Mouse (Mus musculus): ENCODE data around the gene Arhgef6. TPM values are rescaled to one million over a fixed set of nuclear protein-coding genes. Genes with fewer than 3 reads are reported as not detected.

The Arhgef6 gene
- polyA plus RNA-seq, 1 experiment, result not detected

DNA sequence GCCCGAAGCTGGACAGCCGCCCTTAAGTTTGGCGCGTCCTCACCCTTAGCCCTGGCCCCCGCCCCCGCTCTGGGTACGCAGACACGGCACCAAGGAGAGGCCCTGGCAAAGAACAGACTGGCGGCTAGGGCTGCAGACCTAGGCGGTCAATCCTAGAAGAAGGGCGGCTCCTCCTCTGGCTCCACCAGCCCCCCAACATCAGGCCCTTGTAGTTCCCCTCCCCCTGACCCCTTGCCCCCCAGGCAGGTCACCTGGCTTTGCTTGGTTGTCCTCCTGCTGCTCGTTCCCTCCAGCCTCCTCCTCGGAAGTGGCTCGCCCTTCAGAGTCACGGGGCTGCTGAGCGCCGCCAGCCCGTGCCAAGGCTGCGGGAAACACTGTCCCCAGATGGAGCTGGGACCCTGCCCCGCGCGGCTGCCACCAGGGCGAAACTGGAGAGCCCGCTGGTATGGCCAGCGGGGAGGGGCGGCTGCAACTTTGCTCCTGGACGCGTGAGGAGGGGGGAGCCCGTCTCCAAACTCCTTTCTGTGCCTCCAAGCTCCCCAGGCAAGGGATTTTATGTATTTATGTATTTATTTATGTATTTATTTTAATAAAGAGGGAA is 12.6 kb downstream of the Arhgef6 start:
- TF ChIP-seq GATA1 (IDR thresholded peaks at IDR 0.05; ENCODE audit: low read length), result no peak

DNA sequence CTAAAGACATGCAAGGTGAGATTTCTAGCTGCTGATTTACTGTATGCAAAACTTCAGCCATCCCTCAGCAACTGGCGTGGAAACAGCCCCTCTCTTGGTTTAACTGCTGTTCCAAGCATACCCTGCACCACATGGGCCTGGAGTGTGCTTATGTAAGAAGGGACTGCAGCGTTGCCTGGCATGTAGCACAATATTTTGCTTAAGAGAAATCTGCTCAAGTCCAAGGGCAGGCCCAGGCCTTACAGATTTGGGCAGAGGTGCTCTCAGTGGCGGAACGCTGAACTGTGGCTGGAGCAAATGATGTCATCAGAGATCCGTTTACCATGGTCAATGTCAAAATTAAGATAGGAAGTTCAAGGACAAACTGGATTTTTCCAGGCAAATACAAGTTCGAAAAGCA is 13.6 kb downstream of the Arhgef6 start:
- no peak for TF ChIP-seq GATA1 (IDR thresholded peaks at IDR 0.05; ENCODE audit: low read length)

DNA sequence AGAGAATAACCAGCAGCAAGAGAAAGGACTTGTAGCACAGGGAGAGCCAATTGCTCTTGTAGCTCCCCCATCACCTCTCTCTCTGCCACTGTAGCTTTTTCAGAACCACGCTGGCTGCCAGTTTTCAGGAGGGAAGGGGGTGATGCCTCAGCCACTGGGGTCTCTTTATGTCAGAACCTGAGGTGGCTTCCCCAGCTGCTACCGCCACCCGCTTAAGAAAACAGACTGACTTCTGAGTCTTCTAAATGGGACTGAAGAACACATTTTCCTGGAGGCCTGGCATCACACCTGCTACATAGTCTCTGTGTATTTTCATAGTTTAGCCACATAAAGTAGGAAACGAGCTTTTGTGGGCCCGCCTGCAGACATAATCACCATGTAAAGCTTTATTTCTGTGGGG is 26.5 kb downstream of the Arhgef6 start:
- TF ChIP-seq GATA1 (IDR thresholded peaks at IDR 0.05; ENCODE audit: low read length), result no peak

DNA sequence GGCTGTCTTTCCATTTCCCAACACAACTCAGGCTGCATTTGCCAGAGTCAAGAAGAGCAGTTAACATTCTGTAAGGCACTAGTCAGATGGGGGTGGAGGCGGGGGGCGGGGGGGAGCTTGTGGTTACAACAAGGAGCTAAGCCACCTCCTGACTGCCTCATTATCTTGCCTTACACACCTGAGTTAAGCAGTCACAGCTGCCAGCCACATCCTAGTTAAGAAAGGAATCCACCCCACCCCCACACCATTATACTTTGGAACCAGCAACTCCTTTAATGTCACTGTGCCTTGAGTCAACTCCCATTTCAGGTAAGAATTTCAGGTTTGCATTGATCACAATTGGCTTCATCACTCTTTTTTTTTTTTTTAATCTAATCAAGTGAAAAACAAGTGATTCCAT is 28.5 kb downstream of the Arhgef6 start:
- no peak for TF ChIP-seq GATA1 (IDR thresholded peaks at IDR 0.05; ENCODE audit: low read length)

DNA sequence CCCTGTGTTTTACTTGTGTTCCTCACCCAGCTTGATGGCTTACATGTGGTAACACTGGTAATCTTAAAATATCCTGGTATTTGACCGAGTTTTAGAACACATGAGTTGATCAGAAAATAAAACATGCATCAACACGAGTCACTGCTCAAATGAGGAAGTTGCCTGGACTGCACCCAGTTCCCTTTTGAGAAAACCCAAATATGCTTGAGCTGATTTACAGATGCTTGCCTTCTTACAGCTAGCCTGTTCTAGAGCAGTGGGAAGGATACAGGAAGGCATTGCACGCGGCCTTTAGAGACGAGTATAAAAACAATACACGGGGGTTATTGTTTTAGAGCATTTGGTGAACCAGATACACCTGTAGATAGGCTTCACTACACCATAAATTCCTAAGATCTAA is 31.8 kb downstream of the Arhgef6 start:
- no peak for TF ChIP-seq GATA1 (IDR thresholded peaks at IDR 0.05; ENCODE audit: low read length)

DNA sequence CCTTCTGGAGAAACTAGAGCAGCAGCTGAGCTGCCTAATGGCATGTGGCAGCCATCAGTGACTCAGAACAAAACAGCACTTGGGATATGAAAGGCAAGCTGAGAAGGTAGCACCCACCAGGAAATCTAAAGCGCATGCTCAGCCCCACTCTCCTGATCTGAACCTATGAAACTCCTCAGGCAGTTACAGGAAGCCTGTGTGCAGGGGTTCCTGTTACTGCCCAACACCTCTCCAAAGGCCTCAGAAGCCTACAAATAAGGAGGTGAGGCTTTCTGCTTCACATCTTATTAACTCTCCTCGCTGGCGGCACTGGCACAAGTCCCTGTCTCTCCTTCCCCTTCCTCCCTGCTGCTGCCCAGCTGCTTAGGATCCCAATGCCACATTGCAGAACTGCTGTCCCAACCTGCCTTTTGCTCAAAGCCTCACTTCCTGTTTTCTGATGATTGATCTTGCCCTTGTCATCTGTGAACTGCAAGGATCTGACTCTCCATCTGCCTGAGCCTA is 33.7 kb downstream of the Arhgef6 start:
- TF ChIP-seq GATA1 (IDR thresholded peaks at IDR 0.05; ENCODE audit: low read length), result no peak

DNA sequence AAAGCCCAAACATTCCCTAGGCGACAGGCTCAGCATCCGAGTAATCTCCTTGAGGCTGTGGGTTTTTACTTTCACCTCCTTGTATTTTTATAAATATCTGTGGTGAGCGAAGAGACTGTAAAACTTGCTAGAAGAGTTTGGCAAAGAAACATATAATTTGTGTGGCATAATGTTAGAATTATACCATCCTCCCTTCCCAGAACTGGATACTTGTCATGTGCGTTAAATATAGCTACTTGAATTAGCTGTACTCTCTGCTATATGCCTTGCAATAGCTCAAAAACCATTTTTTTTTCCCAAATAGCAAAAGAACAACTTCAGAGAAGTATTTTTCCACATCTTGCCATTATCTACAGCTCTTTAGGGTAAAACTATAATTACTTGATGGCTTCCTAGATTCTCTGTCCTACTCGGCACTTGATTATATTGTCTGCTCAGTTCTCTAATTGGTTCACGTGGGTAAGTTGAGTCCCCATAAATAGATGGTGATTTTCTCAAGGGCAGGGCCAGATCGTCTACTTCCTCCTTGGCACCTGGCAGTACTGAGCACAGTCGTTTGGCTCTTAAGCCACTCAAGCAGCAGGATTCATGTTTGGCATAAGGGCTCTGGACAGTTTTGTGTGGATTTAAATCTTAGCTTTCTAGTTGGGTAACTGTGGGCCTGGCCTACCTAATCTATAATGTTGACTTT is 35.2 kb downstream of the Arhgef6 start:
- TF ChIP-seq GATA1 (IDR thresholded peaks at IDR 0.05; ENCODE audit: low read length), result no peak

DNA sequence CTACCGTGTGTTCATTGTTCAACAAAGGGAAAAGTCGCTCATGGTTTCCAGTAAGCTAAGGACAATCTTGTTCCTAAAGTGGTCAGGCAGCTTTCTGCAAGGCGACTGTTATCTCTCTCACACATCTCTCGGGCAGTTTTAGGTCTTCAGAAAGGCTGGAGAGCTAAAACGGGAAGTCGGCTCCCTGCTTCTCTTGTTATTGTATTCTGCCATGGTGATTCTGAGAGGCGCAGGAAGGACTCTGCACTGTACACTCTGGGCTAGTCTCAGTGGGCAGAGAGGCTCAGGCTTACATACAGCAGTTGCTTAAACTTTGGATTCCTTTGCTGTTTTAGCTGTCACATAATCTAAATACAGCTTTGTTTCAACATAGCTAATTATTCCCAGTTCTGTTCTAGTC is 39.6 kb downstream of the Arhgef6 start:
- TF ChIP-seq GATA1 (IDR thresholded peaks at IDR 0.05; ENCODE audit: low read length), result no peak

DNA sequence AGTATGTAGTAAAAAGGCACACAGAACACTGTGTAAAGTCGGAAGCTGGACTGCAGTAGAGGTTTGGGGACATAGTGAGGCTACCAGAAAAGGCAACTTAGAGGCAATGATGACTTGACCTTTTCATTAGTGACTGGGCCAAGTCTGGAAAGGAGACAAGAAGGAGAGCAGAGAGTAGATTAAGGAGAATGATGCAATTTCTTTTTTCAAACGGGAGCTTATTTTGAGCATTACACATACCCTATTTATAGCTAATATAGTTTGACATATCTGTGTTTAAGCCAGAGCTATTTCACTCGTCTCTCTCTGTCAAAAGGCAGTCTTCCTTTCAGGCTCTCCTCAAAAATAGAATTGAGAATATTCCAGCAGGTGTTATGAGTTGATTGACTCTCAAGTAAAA is 50.1 kb downstream of the Arhgef6 start:
- TF ChIP-seq GATA1 (IDR thresholded peaks at IDR 0.05; ENCODE audit: low read length), result no peak

DNA sequence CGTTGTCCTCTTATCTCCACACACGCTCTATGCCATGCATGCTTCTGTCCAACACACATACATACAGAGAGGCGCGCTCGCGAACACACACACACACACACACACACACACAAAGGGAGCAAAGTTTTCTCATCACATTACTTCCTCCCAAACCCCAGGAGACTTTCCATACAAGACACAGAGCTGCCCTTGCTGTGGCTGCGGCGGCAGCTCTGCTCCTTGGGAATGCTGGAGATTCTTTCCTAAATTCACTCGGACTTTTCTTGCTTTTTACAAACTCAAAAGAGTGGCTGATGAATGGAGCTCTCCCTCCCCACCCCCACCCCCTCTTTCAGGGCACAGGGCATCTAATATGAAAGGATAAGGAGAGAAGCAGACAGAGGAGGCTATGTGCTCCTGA is 52.2 kb downstream of the Arhgef6 start:
- no peak for TF ChIP-seq GATA1 (IDR thresholded peaks at IDR 0.05; ENCODE audit: low read length)

DNA sequence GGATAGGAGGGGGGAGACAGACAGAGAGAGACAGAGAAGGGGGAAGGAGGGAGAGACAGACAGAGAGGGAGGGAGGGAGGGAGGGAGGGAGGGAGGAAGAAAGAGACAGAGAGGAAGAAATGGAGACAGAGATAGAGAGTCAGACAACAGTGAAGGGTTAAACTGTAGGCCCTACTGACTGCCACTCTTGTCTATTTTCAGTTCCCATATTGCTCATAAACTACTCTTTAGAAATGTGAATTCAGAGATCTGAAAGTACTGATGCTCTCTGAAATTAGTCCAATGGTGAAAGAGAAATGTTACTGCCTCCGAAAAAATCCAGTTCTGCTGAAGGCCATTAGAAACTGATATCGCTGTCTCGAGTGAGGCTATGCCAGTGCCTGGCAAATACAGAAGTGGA is 56.3 kb downstream of the Arhgef6 start:
- TF ChIP-seq GATA1 (IDR thresholded peaks at IDR 0.05; ENCODE audit: low read length), result no peak

DNA sequence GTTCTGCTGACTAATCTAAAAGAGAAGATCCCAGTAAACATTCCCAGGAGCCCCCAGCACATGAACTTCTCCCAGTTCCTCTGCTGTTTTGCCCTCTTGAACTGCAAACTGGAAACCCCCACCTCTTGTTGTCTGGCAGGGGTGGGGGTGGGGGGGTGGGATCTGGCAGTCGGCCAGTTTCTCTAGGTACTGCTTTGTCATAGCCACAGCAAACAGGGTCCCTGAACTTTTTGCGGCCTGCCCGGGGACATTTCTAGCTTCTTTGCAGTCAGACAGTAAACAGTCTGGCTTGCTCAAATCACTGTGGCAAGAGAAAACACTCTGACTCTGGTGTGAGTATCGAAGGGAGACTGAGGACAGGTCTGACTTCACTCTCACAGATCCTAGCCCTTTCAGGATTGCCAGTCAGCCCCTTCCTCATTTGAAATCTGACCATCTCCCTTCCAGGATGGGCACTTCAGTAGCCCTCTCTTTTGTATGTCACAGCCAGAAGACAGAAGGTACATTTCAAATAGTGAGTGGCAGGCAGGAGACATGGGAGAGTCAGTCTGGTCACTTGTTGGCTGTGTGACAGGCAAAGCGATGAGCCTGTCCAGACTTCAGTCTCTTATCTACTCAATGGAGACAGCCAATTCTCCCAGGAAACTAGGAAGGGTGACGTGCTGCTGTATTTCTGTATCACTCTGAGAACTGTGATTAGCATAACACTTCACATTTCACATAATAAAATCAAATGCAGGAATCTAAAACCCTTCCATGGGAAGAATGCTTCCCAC is 60.8 kb downstream of the Arhgef6 start:
- no peak for TF ChIP-seq GATA1 (IDR thresholded peaks at IDR 0.05; ENCODE audit: low read length)

DNA sequence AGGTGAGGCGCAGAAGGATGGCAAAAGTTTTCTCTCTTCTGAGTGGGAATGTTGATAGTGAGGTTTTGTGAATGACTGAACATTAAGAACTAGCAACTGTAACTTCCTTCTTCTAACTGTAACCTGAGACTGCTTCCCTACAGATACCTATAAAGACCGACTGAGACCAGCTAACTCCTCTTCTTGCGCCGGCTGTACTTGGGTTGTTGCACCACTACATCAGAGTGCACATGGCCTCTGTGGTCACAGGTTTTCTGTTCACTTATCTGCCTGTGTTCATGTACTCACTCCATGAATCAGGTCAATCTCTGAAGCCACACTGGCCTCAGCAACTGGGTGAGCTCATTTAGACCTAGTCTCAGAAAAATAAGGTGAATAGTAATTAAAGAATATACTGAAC is 75.0 kb downstream of the Arhgef6 start:
- no peak for TF ChIP-seq GATA1 (IDR thresholded peaks at IDR 0.05; ENCODE audit: low read length)

DNA sequence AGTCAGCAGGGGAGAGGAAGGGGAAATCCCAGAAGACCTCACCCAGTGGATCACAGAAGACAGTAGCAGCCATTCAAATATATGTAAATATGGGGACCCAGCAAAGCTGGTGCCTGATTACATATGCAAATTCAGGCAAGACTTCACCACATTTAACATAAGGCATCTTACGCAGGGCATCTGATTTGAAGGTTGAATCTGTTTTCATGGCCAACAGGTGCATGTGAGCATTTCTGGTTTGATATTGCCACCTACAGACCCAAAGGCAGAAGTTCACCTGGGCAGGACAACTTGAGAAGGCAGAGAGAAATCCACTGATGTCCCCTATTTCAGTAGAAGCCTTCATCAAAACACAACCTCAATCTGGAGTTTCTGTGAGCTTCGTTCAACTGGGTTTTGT is 77.8 kb downstream of the Arhgef6 start:
- TF ChIP-seq GATA1 (IDR thresholded peaks at IDR 0.05; ENCODE audit: low read length), result no peak

DNA sequence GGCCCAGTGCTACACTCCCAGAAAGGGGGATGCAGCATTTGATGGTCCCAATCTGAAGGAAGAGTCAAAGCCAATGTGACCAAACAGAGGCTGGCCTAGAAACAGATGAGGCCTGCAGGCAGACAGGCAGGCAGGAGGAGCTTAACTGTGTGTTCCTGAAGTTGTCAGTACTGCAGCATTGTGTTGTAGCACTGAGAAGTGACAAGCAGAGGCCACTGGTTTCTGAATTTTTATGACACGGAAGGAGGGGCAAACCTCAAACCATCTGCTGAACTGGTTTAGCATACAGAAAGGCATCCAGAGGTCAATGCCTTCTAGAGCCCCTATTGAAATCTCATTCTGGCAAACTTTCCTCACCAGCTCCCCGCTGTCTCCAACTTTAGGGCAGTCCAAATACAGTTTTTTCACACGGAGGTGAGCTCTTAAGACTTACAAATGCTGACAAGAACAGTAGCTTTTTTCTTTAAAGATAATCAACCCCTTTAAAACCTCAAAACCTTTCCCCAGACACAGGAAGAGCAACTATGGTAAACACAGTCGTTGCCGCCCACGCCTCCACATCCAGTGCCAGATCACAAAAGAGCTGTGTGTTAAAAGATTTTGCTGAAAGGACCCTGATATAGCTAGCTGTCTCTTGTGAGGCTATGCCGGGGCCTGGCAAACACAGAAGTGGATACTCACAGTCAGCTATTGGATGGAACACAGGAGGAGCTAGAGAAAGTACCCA is 85.0 kb downstream of the Arhgef6 start:
- no peak for TF ChIP-seq GATA1 (IDR thresholded peaks at IDR 0.05; ENCODE audit: low read length)

DNA sequence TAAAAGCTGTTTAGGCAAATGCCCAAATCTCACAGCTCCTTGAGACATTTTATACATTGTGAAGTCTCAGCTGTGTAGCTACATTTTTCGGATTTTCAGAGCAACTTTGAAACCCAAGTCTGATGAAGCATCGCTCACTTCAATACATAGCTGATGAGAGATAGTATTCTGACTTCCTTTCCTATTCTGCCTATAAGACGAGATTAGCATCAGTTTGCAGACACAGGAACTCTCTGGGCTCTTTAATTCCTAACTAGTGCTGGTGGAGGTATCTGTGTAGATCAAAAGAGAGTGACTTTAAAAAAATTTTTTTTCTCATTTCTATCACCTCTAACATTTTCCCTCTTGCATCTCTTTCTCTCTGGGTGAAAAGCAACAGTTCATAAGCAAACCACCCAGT is 100.0 kb downstream of the Arhgef6 start:
- no peak for TF ChIP-seq GATA1 (IDR thresholded peaks at IDR 0.05; ENCODE audit: low read length)

Data from G1E-ER4 (cell line).